Mouse (Mus musculus) E14TG2a.4 (cell line): ENCODE data around the gene Selenok.

Experiments
- H3K27me3 ChIP-seq: 2 replicates; pipeline ENCODE4 v1.6.1; 2014; ENCODE audit warnings: low read length, control low read depth; ENCODE audit not compliant: insufficient read depth
- H3K36me3 ChIP-seq: 2 replicates; pipeline ENCODE4 v1.6.1; 2014; ENCODE audit warnings: low read length, control low read depth; ENCODE audit not compliant: insufficient read depth
- H3K4me1 ChIP-seq: replicated peaks from 2 replicates; pipeline ENCODE4 v1.6.1; 2014; ENCODE audit warnings: low read depth, low read length, control low read depth
- H3K4me3 ChIP-seq: replicated peaks from 2 replicates; pipeline ENCODE4 v1.5.1; 2014; ENCODE audit warnings: mild to moderate bottlenecking, low read length
- H3K9me3 ChIP-seq: 2 replicates; pipeline ENCODE4 v1.6.1; 2014; ENCODE audit warnings: low read length, control low read depth
- CTCF ChIP-seq: conservative IDR thresholded peaks from 2 replicates; pipeline ENCODE4 v1.5.1; 2014; ENCODE audit warnings: low read length
- NANOG ChIP-seq: IDR thresholded peaks from 2 replicates; pipeline ENCODE4 v1.6.1; 2014; ENCODE audit warnings: borderline replicate concordance, low read length, mixed read lengths
- POU5F1 ChIP-seq: IDR thresholded peaks from 2 replicates; pipeline ENCODE4 v1.6.1; 2014; ENCODE audit warnings: low read length, borderline replicate concordance

The Selenok gene

GRCm38 (mm10) chr14:29986096-29986495, 18.0 kb downstream of the Selenok start:
- H3K4me3 ChIP-seq = no peak overlapping the region
- H3K9me3 ChIP-seq = no peaks in the 10 kb centered on the region
- H3K27me3 ChIP-seq = no peaks in the 10 kb centered on the region
- H3K4me1 ChIP-seq = peaks cover 10% of the 10 kb centered on the region
- TF ChIP-seq NANOG = no peak
- no peak for TF ChIP-seq CTCF
- no peak for TF ChIP-seq POU5F1
- peaks cover 100% of the 10 kb centered on the region for H3K36me3 ChIP-seq

- Histone ChIP-seq H3K36me3 (peaks cover 100% of the 10 kb centered on the region), H3K27me3 (no peaks in the 10 kb centered on the region), H3K4me1 (no peaks in the 10 kb centered on the region), H3K4me3 (no peak overlapping the region), H3K9me3 (no peaks in the 10 kb centered on the region)
- TF ChIP-seq NANOG (no peak), CTCF (no peak), POU5F1 (no peak)
These were observed 19.2 kb downstream of the Selenok start for GRCm38 (mm10) chr14:29987276-29987675.

GRCm38 (mm10) chr14:29987739-29988138, 19.6 kb downstream of the Selenok start:
- no peaks in the 10 kb centered on the region; the same call in 1 of the 2 replicates for H3K4me1 ChIP-seq
- TF ChIP-seq CTCF (no peak), NANOG (no peak), POU5F1 (no peak)
- peaks cover 100% of the 10 kb centered on the region for H3K36me3 ChIP-seq
- no peaks in the 10 kb centered on the region for H3K27me3 ChIP-seq
- H3K4me3 ChIP-seq = no peak overlapping the region
- no peaks in the 10 kb centered on the region for H3K9me3 ChIP-seq

- Histone ChIP-seq H3K36me3 (peaks cover 100% of the 10 kb centered on the region), H3K4me1 (peaks cover 2% of the 10 kb centered on the region; the same call in 1 of the 2 replicates), H3K9me3 (no peaks in the 10 kb centered on the region), H3K27me3 (no peaks in the 10 kb centered on the region), H3K4me3 (no peak overlapping the region)
- TF ChIP-seq NANOG = no peak
- TF ChIP-seq CTCF = no peak
- no peak for TF ChIP-seq POU5F1
These were observed 20.2 kb downstream of the Selenok start for GRCm38 (mm10) chr14:29988337-29988736.

GRCm38 (mm10) chr14:29994976-29995375, 26.9 kb downstream of the Selenok start:
- H3K36me3 ChIP-seq = peaks cover 78% of the 10 kb centered on the region
- H3K27me3 ChIP-seq = no peaks in the 10 kb centered on the region
- no peak overlapping the region for H3K4me3 ChIP-seq
- TF ChIP-seq NANOG = no peak
- TF ChIP-seq POU5F1 = no peak
- TF ChIP-seq CTCF = no peak
- H3K4me1 ChIP-seq = peaks cover 47% of the 10 kb centered on the region
- H3K9me3 ChIP-seq = no peaks in the 10 kb centered on the region

GRCm38 (mm10) chr14:29996000-29996751, 28.1 kb downstream of the Selenok start:
- H3K4me1 ChIP-seq = peaks cover 47% of the 10 kb centered on the region
- H3K27me3 ChIP-seq = no peaks in the 10 kb centered on the region
- no peaks in the 10 kb centered on the region for H3K9me3 ChIP-seq
- no peak overlapping the region for H3K4me3 ChIP-seq
- peaks cover 66% of the 10 kb centered on the region for H3K36me3 ChIP-seq
- no peak for TF ChIP-seq POU5F1
- TF ChIP-seq CTCF = no peak
- TF ChIP-seq NANOG = no peak

GRCm38 (mm10) chr14:29997345-29997744, 29.2 kb downstream of the Selenok start:
- peaks cover 55% of the 10 kb centered on the region for H3K36me3 ChIP-seq
- no peak for TF ChIP-seq NANOG
- no peak for TF ChIP-seq POU5F1
- TF ChIP-seq CTCF = no peak
- no peaks in the 10 kb centered on the region for H3K9me3 ChIP-seq
- no peak overlapping the region for H3K4me3 ChIP-seq
- no peaks in the 10 kb centered on the region for H3K27me3 ChIP-seq
- peaks cover 47% of the 10 kb centered on the region for H3K4me1 ChIP-seq

GRCm38 (mm10) chr14:29998747-29999474, 30.8 kb downstream of the Selenok start:
- Histone ChIP-seq H3K27me3 (no peaks in the 10 kb centered on the region), H3K4me1 (peaks cover 39% of the 10 kb centered on the region), H3K9me3 (no peaks in the 10 kb centered on the region), H3K36me3 (peaks cover 39% of the 10 kb centered on the region), H3K4me3 (no peak overlapping the region)
- TF ChIP-seq CTCF = no peak
- TF ChIP-seq NANOG = no peak
- TF ChIP-seq POU5F1 = no peak

- Histone ChIP-seq H3K4me3 (no peak overlapping the region), H3K36me3 (peaks cover 34% of the 10 kb centered on the region), H3K27me3 (no peaks in the 10 kb centered on the region), H3K4me1 (peaks cover 41% of the 10 kb centered on the region), H3K9me3 (no peaks in the 10 kb centered on the region)
- no peak for TF ChIP-seq POU5F1
- TF ChIP-seq CTCF = no peak
- no peak for TF ChIP-seq NANOG
These were observed 31.3 kb downstream of the Selenok start for GRCm38 (mm10) chr14:29999475-29999811.
